Mouse (Mus musculus): ENCODE results near the gene Gm49321. TPM values are rescaled to one million over a fixed set of nuclear protein-coding genes. Genes with fewer than 3 reads are reported as not detected.

The Gm49321 gene
- polyA plus RNA-seq, 1 experiment: not detected

DNA sequence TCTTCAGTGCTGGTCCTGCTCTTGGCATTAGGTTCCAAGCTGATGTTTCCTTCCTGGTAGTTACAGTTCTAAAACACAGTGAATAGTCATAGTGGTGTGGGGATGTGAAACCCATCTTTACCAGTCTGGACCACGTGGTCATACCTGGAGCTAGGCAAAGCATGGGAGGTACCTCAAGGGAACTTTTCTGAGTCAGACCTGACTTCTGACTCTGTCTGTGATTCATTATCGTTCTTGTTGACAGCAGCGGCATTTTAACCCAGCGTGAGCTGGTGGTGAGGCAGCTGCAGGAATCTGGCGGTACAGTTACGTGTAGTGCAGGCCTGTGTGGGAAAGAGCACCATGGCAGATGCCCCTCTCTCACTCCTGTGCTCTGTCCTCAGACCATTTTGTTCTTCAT is 37.1 kb downstream of the Gm49321 start:
- H3K27me3 ChIP-seq (ENCODE audit: control insufficient read depth, insufficient read depth, low read length): no peaks in the 10 kb centered on the region
- H3K4me1 ChIP-seq (replicated peaks; ENCODE audit: control insufficient read depth, insufficient read depth, low read length): no peaks in the 10 kb centered on the region
- H3K4me3 ChIP-seq (ENCODE audit: control insufficient read depth, insufficient read depth, low read length): no peak overlapping the region
- WGBS: 94% methylated on average over 6 of the region's 6 CpGs
- H3K36me3 ChIP-seq (ENCODE audit: control insufficient read depth, insufficient read depth, low read length): peaks cover 54% of the 10 kb centered on the region
- no peak for DNase-seq
- H3K27ac ChIP-seq (ENCODE audit: control insufficient read depth, insufficient read depth, low read length): no peak overlapping the region
- no peak for TF ChIP-seq POLR2A (IDR thresholded peaks at IDR 0.05; ENCODE audit: control insufficient read depth, extremely low read depth, insufficient read depth, low read length, poor library complexity)
- TF ChIP-seq CTCF (IDR thresholded peaks at IDR 0.05; ENCODE audit: borderline replicate concordance, control insufficient read depth, extremely low read depth, insufficient read depth, low read length, poor library complexity): no peak

DNA sequence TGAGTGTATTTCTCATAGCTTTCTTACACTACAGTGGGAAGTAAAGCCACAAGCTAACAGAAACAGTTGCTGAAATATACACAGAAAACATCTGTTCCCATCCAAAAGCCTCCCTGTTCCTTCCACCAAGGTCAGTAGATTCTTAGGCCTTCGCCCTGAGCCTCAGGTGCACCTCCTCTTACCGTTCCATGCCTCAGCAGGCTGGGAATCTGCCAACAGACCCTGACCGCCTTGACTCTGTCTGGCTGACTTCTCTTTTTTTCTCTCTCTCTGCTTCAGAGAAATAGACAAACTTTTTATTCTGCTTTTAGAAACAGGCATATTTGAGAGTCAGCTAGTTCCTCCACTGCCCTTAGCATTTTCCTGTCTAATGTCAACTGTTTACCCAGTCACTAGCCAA is 40.7 kb downstream of the Gm49321 start:
- TF ChIP-seq CTCF (IDR thresholded peaks at IDR 0.05; ENCODE audit: borderline replicate concordance, control insufficient read depth, extremely low read depth, insufficient read depth, low read length, poor library complexity): no peak
- no peak for TF ChIP-seq POLR2A (IDR thresholded peaks at IDR 0.05; ENCODE audit: control insufficient read depth, extremely low read depth, insufficient read depth, low read length, poor library complexity)
- no peaks in the 10 kb centered on the region for H3K27me3 ChIP-seq (ENCODE audit: control insufficient read depth, insufficient read depth, low read length)

DNA sequence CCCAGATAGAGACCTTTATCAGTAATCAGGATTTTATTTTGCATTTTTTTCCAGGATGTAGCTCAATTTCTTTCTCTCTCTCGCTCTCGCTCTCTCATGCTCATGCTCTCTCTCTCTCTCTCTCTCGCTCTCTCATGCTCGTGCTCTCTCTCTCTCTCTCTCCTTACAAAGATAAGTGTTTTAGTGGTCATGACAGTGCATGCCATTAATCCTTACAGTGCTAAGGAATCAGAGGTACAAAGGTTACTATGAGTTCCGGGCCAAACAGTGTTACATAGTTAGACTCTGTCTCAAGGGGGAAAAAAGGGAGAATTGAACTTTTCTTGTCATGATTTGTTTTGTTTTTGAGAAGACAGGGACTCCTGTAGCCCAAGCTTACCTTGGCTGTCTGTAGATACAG is 42.2 kb downstream of the Gm49321 start:
- 88% methylated on average over 5 of the region's 5 CpGs for WGBS
- no peak for DNase-seq
- peaks cover 58% of the 10 kb centered on the region for H3K36me3 ChIP-seq (ENCODE audit: control insufficient read depth, insufficient read depth, low read length)
- no peaks in the 10 kb centered on the region for H3K27me3 ChIP-seq (ENCODE audit: control insufficient read depth, insufficient read depth, low read length)
- H3K4me3 ChIP-seq (ENCODE audit: control insufficient read depth, insufficient read depth, low read length): no peak overlapping the region
- no peak overlapping the region for H3K27ac ChIP-seq (ENCODE audit: control insufficient read depth, insufficient read depth, low read length)
- no peaks in the 10 kb centered on the region for H3K4me1 ChIP-seq (replicated peaks; ENCODE audit: control insufficient read depth, insufficient read depth, low read length)
- TF ChIP-seq CTCF (IDR thresholded peaks at IDR 0.05; ENCODE audit: borderline replicate concordance, control insufficient read depth, extremely low read depth, insufficient read depth, low read length, poor library complexity) (no peak), POLR2A (IDR thresholded peaks at IDR 0.05; ENCODE audit: control insufficient read depth, extremely low read depth, insufficient read depth, low read length, poor library complexity) (no peak)

More for the DNA sequence above, 40.7 kb downstream of the Gm49321 start:
- DNase-seq: no peak
- Histone ChIP-seq H3K36me3 (ENCODE audit: control insufficient read depth, insufficient read depth, low read length) (peaks cover 46% of the 10 kb centered on the region), H3K27ac (ENCODE audit: control insufficient read depth, insufficient read depth, low read length) (no peak overlapping the region), H3K4me1 (replicated peaks; ENCODE audit: control insufficient read depth, insufficient read depth, low read length) (no peaks in the 10 kb centered on the region), H3K4me3 (ENCODE audit: control insufficient read depth, insufficient read depth, low read length) (no peak overlapping the region)
- WGBS: 75% methylated on average over 3 of the region's 3 CpGs

DNA sequence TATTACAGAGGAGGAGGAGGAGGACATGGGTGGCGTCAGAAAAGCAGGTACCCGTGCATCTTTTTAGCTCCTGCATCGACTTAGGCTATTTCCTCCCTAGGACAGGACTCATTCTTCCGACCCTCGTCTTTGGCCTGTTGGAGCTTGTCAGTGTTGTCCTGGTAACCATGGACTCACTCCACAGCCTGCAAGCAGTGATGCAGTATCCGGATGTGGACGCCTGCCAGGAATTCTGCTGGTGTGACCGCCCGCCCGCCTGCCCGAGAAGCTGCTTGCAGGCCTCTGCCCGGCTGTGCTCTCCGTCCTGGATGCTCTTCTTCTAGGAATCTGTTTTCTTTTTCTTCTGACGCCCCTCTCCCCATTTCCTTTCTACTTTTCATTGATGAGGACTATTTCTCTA is 45.1 kb downstream of the Gm49321 start:
- no peaks in the 10 kb centered on the region for H3K4me1 ChIP-seq (replicated peaks; ENCODE audit: control insufficient read depth, insufficient read depth, low read length)
- H3K36me3 ChIP-seq (ENCODE audit: control insufficient read depth, insufficient read depth, low read length): peaks cover 47% of the 10 kb centered on the region
- no peak for TF ChIP-seq CTCF (IDR thresholded peaks at IDR 0.05; ENCODE audit: borderline replicate concordance, control insufficient read depth, extremely low read depth, insufficient read depth, low read length, poor library complexity)
- H3K27me3 ChIP-seq (ENCODE audit: control insufficient read depth, insufficient read depth, low read length): no peaks in the 10 kb centered on the region
- H3K27ac ChIP-seq (ENCODE audit: control insufficient read depth, insufficient read depth, low read length): no peak overlapping the region
- H3K4me3 ChIP-seq (ENCODE audit: control insufficient read depth, insufficient read depth, low read length): no peak overlapping the region
- DNase-seq: no peak
- WGBS: 96% methylated on average over 14 of the region's 14 CpGs

DNA sequence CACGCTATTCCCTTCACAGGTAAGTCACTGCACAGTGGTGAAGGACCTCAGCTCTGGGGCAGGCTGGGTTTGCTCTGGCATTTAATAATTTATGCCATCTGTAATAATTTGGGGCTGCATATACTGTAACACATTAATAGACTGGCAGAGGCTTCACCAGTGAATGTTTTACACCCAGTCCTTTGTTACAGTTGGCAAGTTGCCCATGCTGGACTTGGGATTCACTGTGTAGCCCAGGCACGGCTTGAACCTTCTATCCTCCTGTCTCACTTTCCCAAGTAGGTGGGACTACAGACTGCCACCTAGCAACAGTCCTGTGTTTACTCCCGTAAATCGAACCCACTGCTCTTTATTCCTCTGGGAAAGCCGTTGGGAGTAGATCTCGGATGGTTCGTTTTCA is 48.8 kb downstream of the Gm49321 start:
- no peak for TF ChIP-seq POLR2A (IDR thresholded peaks at IDR 0.05; ENCODE audit: control insufficient read depth, extremely low read depth, insufficient read depth, low read length, poor library complexity)
- 96% methylated on average over 7 of the region's 7 CpGs for WGBS
- Histone ChIP-seq H3K4me1 (replicated peaks; ENCODE audit: control insufficient read depth, insufficient read depth, low read length) (no peaks in the 10 kb centered on the region), H3K36me3 (ENCODE audit: control insufficient read depth, insufficient read depth, low read length) (peaks cover 29% of the 10 kb centered on the region), H3K27ac (ENCODE audit: control insufficient read depth, insufficient read depth, low read length) (no peak overlapping the region), H3K27me3 (ENCODE audit: control insufficient read depth, insufficient read depth, low read length) (no peaks in the 10 kb centered on the region), H3K4me3 (ENCODE audit: control insufficient read depth, insufficient read depth, low read length) (no peak overlapping the region)
- DNase-seq: no peak

DNA sequence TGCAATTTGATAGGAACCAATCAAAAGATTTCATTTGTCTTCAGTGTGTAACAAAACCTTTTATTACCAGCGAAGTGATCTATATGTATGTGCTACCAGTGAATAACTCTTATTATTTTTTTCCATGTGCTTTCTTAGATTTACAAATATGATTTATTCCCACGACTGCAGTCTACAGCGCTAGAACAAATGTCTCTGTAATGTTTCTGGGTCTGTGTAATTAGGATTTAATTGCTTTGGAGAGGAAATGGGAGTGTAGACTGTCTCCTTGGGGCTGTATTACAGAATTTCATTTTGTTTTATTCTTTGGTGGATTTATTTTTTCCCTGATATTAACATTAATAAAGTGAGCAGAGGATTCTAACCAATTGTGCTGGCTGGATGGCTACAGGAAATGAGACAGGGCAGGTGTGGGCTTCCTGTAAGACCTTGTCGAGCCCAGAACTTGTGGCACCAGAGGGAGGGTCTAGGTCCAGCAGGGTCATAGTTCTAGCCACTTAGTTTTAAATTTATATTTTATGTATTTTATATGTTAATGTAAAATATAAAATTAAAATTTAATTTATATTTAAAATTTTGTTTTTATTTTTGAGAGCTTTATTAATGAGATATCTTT is 51.0 kb downstream of the Gm49321 start:
- no peaks in the 10 kb centered on the region for H3K4me1 ChIP-seq (replicated peaks; ENCODE audit: control insufficient read depth, insufficient read depth, low read length)
- DNase-seq: no peak
- no peak overlapping the region for H3K27ac ChIP-seq (ENCODE audit: control insufficient read depth, insufficient read depth, low read length)
- H3K27me3 ChIP-seq (ENCODE audit: control insufficient read depth, insufficient read depth, low read length): no peaks in the 10 kb centered on the region
- TF ChIP-seq POLR2A (IDR thresholded peaks at IDR 0.05; ENCODE audit: control insufficient read depth, extremely low read depth, insufficient read depth, low read length, poor library complexity) (no peak), CTCF (IDR thresholded peaks at IDR 0.05; ENCODE audit: borderline replicate concordance, control insufficient read depth, extremely low read depth, insufficient read depth, low read length, poor library complexity) (no peak)
- peaks cover 20% of the 10 kb centered on the region for H3K36me3 ChIP-seq (ENCODE audit: control insufficient read depth, insufficient read depth, low read length)
- WGBS: 93% methylated on average over 4 of the region's 4 CpGs
- H3K4me3 ChIP-seq (ENCODE audit: control insufficient read depth, insufficient read depth, low read length): no peak overlapping the region

DNA sequence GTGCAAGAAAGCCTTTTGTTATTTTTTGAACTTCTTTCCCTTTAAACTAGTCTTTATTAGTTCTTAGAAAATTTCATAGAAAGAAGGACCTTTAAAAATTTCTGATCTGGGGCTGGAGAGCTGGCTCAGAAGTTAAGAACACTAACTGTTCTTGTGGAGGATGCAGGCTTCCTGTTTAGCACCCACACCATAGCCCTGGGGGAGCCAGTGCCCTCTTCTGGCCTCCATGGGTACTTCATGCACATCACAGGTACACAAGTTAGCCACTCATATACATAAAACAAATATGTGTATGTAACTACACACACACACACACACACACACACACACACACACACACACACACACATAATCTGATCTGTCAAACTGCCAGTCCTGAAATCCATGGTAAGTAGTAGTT is 52.1 kb downstream of the Gm49321 start:
- DNase-seq: peak; percentile 76
- TF ChIP-seq CTCF (IDR thresholded peaks at IDR 0.05; ENCODE audit: borderline replicate concordance, control insufficient read depth, extremely low read depth, insufficient read depth, low read length, poor library complexity) (no peak), POLR2A (IDR thresholded peaks at IDR 0.05; ENCODE audit: control insufficient read depth, extremely low read depth, insufficient read depth, low read length, poor library complexity) (no peak)

More for the DNA sequence above, 52.1 kb downstream of the Gm49321 start:
- Histone ChIP-seq H3K27me3 (ENCODE audit: control insufficient read depth, insufficient read depth, low read length) (no peaks in the 10 kb centered on the region), H3K4me3 (ENCODE audit: control insufficient read depth, insufficient read depth, low read length) (no peak overlapping the region), H3K36me3 (ENCODE audit: control insufficient read depth, insufficient read depth, low read length) (peaks cover 10% of the 10 kb centered on the region), H3K4me1 (replicated peaks; ENCODE audit: control insufficient read depth, insufficient read depth, low read length) (no peaks in the 10 kb centered on the region), H3K27ac (ENCODE audit: control insufficient read depth, insufficient read depth, low read length) (no peak overlapping the region)

All from thymus, adult 2 months (tissue).